Mouse (Mus musculus) MEL (cell line): Measurements from ENCODE around the gene Emg1. TPM values are rescaled to one million over a fixed set of nuclear protein-coding genes. Genes with fewer than 3 reads are reported as not detected.

Source experiments
- DNase-seq: peaks from one replicate; pipeline ENCODE4 v3.0.0; 2011; ENCODE audit warnings: low read depth, low spot score
- H3K27ac ChIP-seq: 2 replicates; pipeline ENCODE4 v1.5.1; 2012; ENCODE audit warnings: low read depth, mild to moderate bottlenecking, control low read depth, low read length, moderate library complexity; ENCODE audit not compliant: control insufficient read depth
- H3K27me3 ChIP-seq, 2 experiments: fragments of 150-350 bp in 1 of 2; sonication (generic) in 1 of 2; 2 replicates each; pipeline ENCODE4 v1.6.1; 2012; ENCODE audit warnings: low read length in 2 of 2, mild to moderate bottlenecking in 2 of 2, improper control_type of control experiment in 1 of 2, moderate library complexity in 1 of 2; ENCODE audit not compliant: insufficient read depth in 2 of 2, control insufficient read depth in 1 of 2
- H3K36me3 ChIP-seq, 2 experiments: 2 replicates each; pipeline ENCODE4 v1.6.1; 2012 to 2014; ENCODE audit warnings: low read length in 2 of 2, improper control_type of control experiment in 1 of 2, inconsistent platforms in 1 of 2, mild to moderate bottlenecking in 1 of 2; ENCODE audit not compliant: insufficient read depth in 2 of 2, control insufficient read depth in 1 of 2
- H3K4me1 ChIP-seq, 2 experiments: fragments of 150-350 bp in 1 of 2; sonication (generic) in 1 of 2; 2 replicates each; pipeline ENCODE4 v1.6.1; 2012; ENCODE audit warnings: low read length in 2 of 2, improper control_type of control experiment in 1 of 2, mild to moderate bottlenecking in 1 of 2; ENCODE audit not compliant: insufficient read depth in 2 of 2, control insufficient read depth in 1 of 2
- H3K4me3 ChIP-seq, 2 experiments: fragments of 150-350 bp in 1 of 2; sonication (generic) in 1 of 2; 2 replicates each; pipeline ENCODE4 v1.5.1; 2012; ENCODE audit warnings: low read depth in 2 of 2, low read length in 2 of 2, mild to moderate bottlenecking in 2 of 2, moderate library complexity in 2 of 2, control low read depth in 1 of 2, improper control_type of control experiment in 1 of 2; ENCODE audit not compliant: control insufficient read depth in 1 of 2, insufficient read depth in 1 of 2
- H3K79me2 ChIP-seq: 2 replicates; pipeline ENCODE4 v1.6.1; 2012; ENCODE audit warnings: mild to moderate bottlenecking, low read length, moderate library complexity; ENCODE audit not compliant: control insufficient read depth, poor library complexity, insufficient read depth
- H3K9ac ChIP-seq: 2 replicates; pipeline ENCODE4 v1.6.1; 2012; ENCODE audit warnings: low read depth, mild to moderate bottlenecking, control low read depth, low read length, moderate library complexity; ENCODE audit not compliant: control insufficient read depth, poor library complexity, severe bottlenecking
- H3K9me3 ChIP-seq: fragments of 150-350 bp; sonication (generic); replicated peaks from 2 replicates; pipeline ENCODE4 v1.6.1; 2012; ENCODE audit warnings: mild to moderate bottlenecking, low read length, improper control_type of control experiment, moderate library complexity; ENCODE audit not compliant: insufficient read depth
- CHD1 ChIP-seq: IDR thresholded peaks from 2 replicates; pipeline ENCODE4 v1.6.1; 2012; ENCODE audit warnings: low read depth, mild to moderate bottlenecking, inconsistent platforms, low read length, improper control_type of control experiment
- CTCF ChIP-seq, 3 experiments: IDR thresholded peaks in 2 of 3; conservative IDR thresholded peaks in 1 of 3; 2 replicates each; pipeline ENCODE4 v1.5.1; 2011 to 2012; ENCODE audit warnings: low read length in 3 of 3, low read depth in 2 of 3, mild to moderate bottlenecking in 2 of 3, improper control_type of control experiment in 1 of 3, inconsistent platforms in 1 of 3, mixed read lengths in 1 of 3, moderate library complexity in 1 of 3; ENCODE audit not compliant: control insufficient read depth in 1 of 3, insufficient read depth in 1 of 3, poor library complexity in 1 of 3, severe bottlenecking in 1 of 3
- ELF1 ChIP-seq: IDR thresholded peaks from 2 replicates; pipeline ENCODE4 v1.6.1; 2014; ENCODE audit warnings: low read depth, mild to moderate bottlenecking, inconsistent platforms, low read length, improper control_type of control experiment, moderate library complexity
- EP300 ChIP-seq, 2 experiments: IDR thresholded peaks; 2 replicates each; pipeline ENCODE4 v1.6.1; 2011; ENCODE audit warnings: improper control_type of control experiment in 2 of 2, low read length in 2 of 2, low read depth in 1 of 2, mild to moderate bottlenecking in 1 of 2
- ETS1 ChIP-seq: IDR thresholded peaks from 2 replicates; pipeline ENCODE4 v1.6.1; 2012; ENCODE audit warnings: low read depth, mild to moderate bottlenecking, inconsistent platforms, low read length, improper control_type of control experiment, moderate library complexity
- GATA1 ChIP-seq: IDR thresholded peaks from 2 replicates; pipeline ENCODE4 v1.6.1; 2011; ENCODE audit warnings: low read depth, low read length, improper control_type of control experiment
- JUND ChIP-seq: IDR thresholded peaks from 2 replicates; pipeline ENCODE4 v1.6.1; 2011; ENCODE audit warnings: low read depth, mild to moderate bottlenecking, improper control_type of control experiment, low read length
- KAT2A ChIP-seq: conservative IDR thresholded peaks from 2 replicates; pipeline ENCODE4 v1.6.1; 2012; ENCODE audit warnings: low read depth, low read length, improper control_type of control experiment, inconsistent platforms
- MAFK ChIP-seq: IDR thresholded peaks from 2 replicates; pipeline ENCODE4 v1.6.1; 2011; ENCODE audit warnings: low read depth, mild to moderate bottlenecking, low read length, improper control_type of control experiment, borderline replicate concordance
- MAX ChIP-seq: IDR thresholded peaks from 2 replicates; pipeline ENCODE4 v1.6.1; 2011; ENCODE audit warnings: low read length, improper control_type of control experiment
- MAZ ChIP-seq: IDR thresholded peaks from 2 replicates; pipeline ENCODE4 v1.6.1; 2012; ENCODE audit warnings: low read depth, mild to moderate bottlenecking, inconsistent platforms, low read length, improper control_type of control experiment
- MXI1 ChIP-seq: IDR thresholded peaks from 2 replicates; pipeline ENCODE4 v1.6.1; 2011; ENCODE audit warnings: mild to moderate bottlenecking, low read depth, low read length, improper control_type of control experiment
- POLR2A ChIP-seq, 2 experiments: IDR thresholded peaks; 2 replicates each; pipeline ENCODE4 v1.6.1; 2011 to 2012; ENCODE audit warnings: low read length in 2 of 2, mild to moderate bottlenecking in 2 of 2, control low read depth in 1 of 2, improper control_type of control experiment in 1 of 2, low read depth in 1 of 2, moderate library complexity in 1 of 2; ENCODE audit not compliant: control insufficient read depth in 1 of 2, insufficient read depth in 1 of 2, poor library complexity in 1 of 2
- POLR2AphosphoS2 ChIP-seq: IDR thresholded peaks from 2 replicates; pipeline ENCODE4 v1.6.1; 2011; ENCODE audit warnings: low read length, improper control_type of control experiment
- RAD21 ChIP-seq: IDR thresholded peaks from 2 replicates; pipeline ENCODE4 v1.6.1; 2011; ENCODE audit warnings: mild to moderate bottlenecking, low read depth, low read length, improper control_type of control experiment
- TBP ChIP-seq: IDR thresholded peaks from 2 replicates; pipeline ENCODE4 v1.8.0; 2011; ENCODE audit warnings: low read depth, low read length, improper control_type of control experiment
- TCF12 ChIP-seq: IDR thresholded peaks from 2 replicates; pipeline ENCODE4 v1.6.1; 2014; ENCODE audit warnings: low read depth, mild to moderate bottlenecking, inconsistent platforms, low read length, improper control_type of control experiment, moderate library complexity
- ZNF384 ChIP-seq: IDR thresholded peaks from 2 replicates; pipeline ENCODE4 v1.6.1; 2012; ENCODE audit warnings: low read depth, mild to moderate bottlenecking, inconsistent platforms, low read length, improper control_type of control experiment
- polyA plus RNA-seq, 2 experiments: library from polyadenylated mRNA; stranded (reverse) in 1 of 2; unstranded in 1 of 2; fragments of >175 nt in 1 of 2; fragments of >200 nt in 1 of 2; gene quantifications; 2 replicates each; pipeline versions ENCODE4 v1.2.1 to v1.2.4; 2012; ENCODE audit warnings: low replicate concordance in 2 of 2, low read depth in 1 of 2; ENCODE audit not compliant: insufficient read length in 2 of 2, insufficient read depth in 1 of 2, missing spikeins in 1 of 2
- total RNA-seq: library from RNA; depleted of rRNA; stranded (reverse); fragments of 300-350 nt; gene quantifications from 2 replicates; pipeline ENCODE4 v1.2.3, GENCODE M21; 2012

Gene Emg1
- total and polyA plus RNA-seq, 3 experiments = 346 to 391 TPM; not detected in 1

GRCm38 (mm10) chr6:124661995-124662394 is 50.0 kb downstream of the Emg1 start (continued):
- TF ChIP-seq JUND (no peak), MXI1 (no peak), MAFK (no peak), POLR2AphosphoS2 (no peak), ZNF384 (peak; percentile 61; the same call in 1 of the 2 replicates), CTCF (IDR thresholded peaks at IDR 0.05 in 2 of 3, conservative IDR thresholded peaks at IDR 0.05 in 1 of 3; ENCODE audit: control insufficient read depth in 1 of 3, insufficient read depth in 1 of 3, low read depth in 2 of 3, low read length in 3 of 3, poor library complexity in 1 of 3, severe bottlenecking in 1 of 3) (no peak), RAD21 (no peak), TCF12 (0 out of 2 replicates have a peak, but pooled peaks have one; percentile 9), MAX (no peak; the same call in 1 of the 2 replicates)

GRCm38 (mm10) chr6:124661156-124661806 is 50.7 kb downstream of the Emg1 start:
- Histone ChIP-seq H3K27me3 (no peaks in the 10 kb centered on the region), H3K9me3 (no peaks in the 10 kb centered on the region), H3K9ac (peak overlapping the region; percentile 94), H3K4me1 (peaks cover 9 to 23% of the 10 kb centered on the region in 2 experiments), H3K27ac (peak overlapping the region; percentile 89), H3K36me3 (peaks cover 0 to 27% of the 10 kb centered on the region in 2 experiments; a peak in 2 of 4 replicates)
- 0 out of 4 replicates have a peak, but pooled peaks of 1 of the 2 experiments have one; percentile 19 for TF ChIP-seq POLR2A (IDR thresholded peaks at IDR 0.05; ENCODE audit: control insufficient read depth in 1 of 2, insufficient read depth in 1 of 2, low read depth in 1 of 2, low read length in 2 of 2, poor library complexity in 1 of 2)
- TF ChIP-seq MAZ = no peak; the same call in 1 of the 2 replicates
- peak; percentile 45 for TF ChIP-seq GATA1
- TF ChIP-seq KAT2A = no peak
- no peak for TF ChIP-seq TCF12
- 0 out of 2 replicates have a peak, but pooled peaks have one; percentile 25 for TF ChIP-seq ETS1
- TF ChIP-seq ELF1 = 0 out of 2 replicates have a peak, but pooled peaks have one; percentile 1
- no peak for TF ChIP-seq CHD1
- no peak for TF ChIP-seq RAD21
- peak in 1 of 2 experiments; percentile 55 for TF ChIP-seq EP300 (IDR thresholded peaks at IDR 0.05; ENCODE audit: low read depth in 1 of 2, low read length in 2 of 2)
- TF ChIP-seq TBP = no peak
- TF ChIP-seq, all 39 proteins: peak for 5
- Histone ChIP-seq H3K79me2 (peaks cover 32% of the 10 kb centered on the region), H3K4me3 (peak overlapping the region; percentile 63 to 87; a peak in 3 of 4 replicates)
- peak; percentile 66 for DNase-seq
